Comparison of ENCODE assay signal across 8 mouse cellular contexts in the genomic region with DNA sequence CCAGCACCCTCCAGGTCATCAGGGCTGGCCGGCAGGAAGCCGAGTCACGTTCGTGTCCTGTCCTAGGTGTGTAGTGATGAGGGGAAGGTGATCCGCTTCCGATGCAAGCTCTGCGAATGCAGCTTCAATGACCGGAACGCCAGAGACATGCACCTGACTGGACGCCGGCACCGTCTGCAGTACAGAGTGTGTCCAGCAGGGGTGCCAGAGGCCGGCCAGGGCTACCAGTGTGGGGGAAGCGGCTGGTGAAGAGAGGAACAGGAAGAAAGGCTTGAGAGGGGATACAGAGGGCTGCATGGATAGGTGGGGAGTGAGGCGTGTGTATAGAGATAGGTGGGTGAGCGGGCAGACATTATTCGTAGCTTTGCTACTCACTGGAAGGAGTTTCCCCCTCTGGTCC. TPM values are rescaled to one million over a fixed set of nuclear protein-coding genes. Genes with fewer than 3 reads are reported as not detected.
A peak's percentile ranks its signal among the peaks of the same experiment; 100 is the strongest.
DNase-seq lines count a peak whose midpoint lies in the region; ATAC-seq lines count a peak whose summit lies in the region.

No protein-coding gene starts in this region.

- H3K4me3 ChIP-seq in heart, embryonic 11.5 days (ENCODE audit: low read depth, low read length) = no peak overlapping the region
- H3K4me3 ChIP-seq in intestine, embryonic 14.5 days (ENCODE audit: low read depth, low read length) = no peak overlapping the region
- no peak overlapping the region for H3K4me3 ChIP-seq in limb, embryonic 12.5 days (replicated peaks)
- no peak overlapping the region for H3K4me3 ChIP-seq in midbrain, embryonic 13.5 days (replicated peaks)

- H3K9me3 ChIP-seq in heart, embryonic 11.5 days (replicated peaks; ENCODE audit: control insufficient read depth, low read length) = no peaks in the 10 kb centered on the region
- H3K9me3 ChIP-seq in intestine, embryonic 14.5 days (ENCODE audit: control insufficient read depth, low read length) = no peaks in the 10 kb centered on the region
- H3K9me3 ChIP-seq in limb, embryonic 12.5 days = no peaks in the 10 kb centered on the region
- no peaks in the 10 kb centered on the region for H3K9me3 ChIP-seq in midbrain, embryonic 13.5 days

- WGBS in heart, embryonic 11.5 days (ENCODE audit: insufficient replicate concordance) = 15% methylated on average over 17 of the region's 17 CpGs
- 7% methylated on average over 17 of the region's 17 CpGs for WGBS in intestine, embryonic 14.5 days
- WGBS in limb, embryonic 12.5 days = 11% methylated on average over 17 of the region's 17 CpGs
- WGBS in midbrain, embryonic 13.5 days = 11% methylated on average over 17 of the region's 17 CpGs

- H3K36me3 ChIP-seq in heart, embryonic 11.5 days (ENCODE audit: control insufficient read depth, insufficient read depth, low read length) = no peaks in the 10 kb centered on the region
- H3K36me3 ChIP-seq in intestine, embryonic 14.5 days (ENCODE audit: control insufficient read depth, insufficient read depth, low read length) = no peaks in the 10 kb centered on the region
- H3K36me3 ChIP-seq in limb, embryonic 12.5 days = no peaks in the 10 kb centered on the region
- H3K36me3 ChIP-seq in midbrain, embryonic 13.5 days = peaks cover 15% of the 10 kb centered on the region; the same call in 1 of the 2 replicates

- no peak for ATAC-seq in heart, embryonic 11.5 days (replicated peaks; ENCODE audit: insufficient number of reproducible peaks, low FRiP score, low TSS enrichment)
- peak; percentile 61 for ATAC-seq in intestine, embryonic 14.5 days (replicated peaks; ENCODE audit: low FRiP score, low TSS enrichment, low read depth)
- peak; percentile 11 for ATAC-seq in limb, embryonic 12.5 days (ENCODE audit: insufficient number of reproducible peaks, insufficient read depth, low FRiP score, low TSS enrichment, low read depth)
- ATAC-seq in midbrain, embryonic 13.5 days = peak; percentile 75

- H3K4me1 ChIP-seq in heart, embryonic 11.5 days (ENCODE audit: control insufficient read depth, insufficient read depth, low read length) = peaks cover 5% of the 10 kb centered on the region
- H3K4me1 ChIP-seq in intestine, embryonic 14.5 days (replicated peaks; ENCODE audit: control insufficient read depth, insufficient read depth, low read length) = no peaks in the 10 kb centered on the region; the same call in 1 of the 2 replicates
- H3K4me1 ChIP-seq in limb, embryonic 12.5 days (replicated peaks) = peaks cover 16% of the 10 kb centered on the region; the same call in 1 of the 2 replicates
- peaks cover 7% of the 10 kb centered on the region for H3K4me1 ChIP-seq in midbrain, embryonic 13.5 days (replicated peaks)

- DNase-seq in heart, adult 18-20 months = peak; percentile 70 to 85
- peak; percentile 82 for DNase-seq in cerebellum, adult 9-11 months
- peak; percentile 77 for DNase-seq in gastrocnemius, adult 18-20 months (ENCODE audit: low spot score)
- peak; percentile 94 for DNase-seq in intestine, embryonic 14.5 days (ENCODE audit: low spot score)
- DNase-seq in spleen, postnatal 10 days (ENCODE audit: low spot score in 2 of 2) = peak; percentile 82 to 88

- H3K9ac ChIP-seq in heart, embryonic 11.5 days (ENCODE audit: low read depth, low read length) = no peak overlapping the region
- no peak overlapping the region for H3K9ac ChIP-seq in intestine, embryonic 14.5 days (ENCODE audit: low read length)
- no peak overlapping the region for H3K9ac ChIP-seq in limb, embryonic 12.5 days (replicated peaks)
- 0 out of 2 replicates have a peak overlapping the region, but pooled peaks have one; percentile 1 for H3K9ac ChIP-seq in midbrain, embryonic 13.5 days (replicated peaks)

- H3K27me3 ChIP-seq in heart, embryonic 11.5 days (ENCODE audit: control insufficient read depth, insufficient read depth, low read length) = peaks cover 37% of the 10 kb centered on the region
- peaks cover 17% of the 10 kb centered on the region for H3K27me3 ChIP-seq in intestine, embryonic 14.5 days (replicated peaks; ENCODE audit: control insufficient read depth, insufficient read depth, low read length)
- H3K27me3 ChIP-seq in limb, embryonic 12.5 days = peaks cover 55% of the 10 kb centered on the region
- peaks cover 46% of the 10 kb centered on the region for H3K27me3 ChIP-seq in midbrain, embryonic 13.5 days

- H3K4me2 ChIP-seq in heart, embryonic 11.5 days = no peak overlapping the region
- H3K4me2 ChIP-seq in intestine, embryonic 14.5 days (ENCODE audit: low read length) = no peak overlapping the region
- no peak overlapping the region for H3K4me2 ChIP-seq in limb, embryonic 12.5 days
- no peak overlapping the region for H3K4me2 ChIP-seq in midbrain, embryonic 13.5 days (replicated peaks)

- no peak overlapping the region for H3K27ac ChIP-seq in heart, embryonic 11.5 days (ENCODE audit: low read depth, low read length)
- H3K27ac ChIP-seq in intestine, embryonic 14.5 days (ENCODE audit: low read depth) = no peak overlapping the region
- H3K27ac ChIP-seq in limb, embryonic 12.5 days = no peak overlapping the region
- H3K27ac ChIP-seq in midbrain, embryonic 13.5 days = no peak overlapping the region

RNA-seq across cellular contexts. Expression of a gene that starts 8.1 kb away (rescaled TPM):
- total RNA-seq in heart, adult 18-20 months (2021) = under 1 TPM; 0.42 to 0.87 TPM
- polyA plus RNA-seq in heart, embryonic 11.5 days (2014; fragmentation: Nextera tagmentation; extraction: Ambion mirVana) = 1.0 and 1.7 TPM in 2 replicates
- not detected for total RNA-seq in gastrocnemius, adult 18-20 months (2021)
- polyA plus RNA-seq in intestine, embryonic 14.5 days (2014; fragmentation: Nextera tagmentation; extraction: Ambion mirVana) = 2.5 and 4.1 TPM in 2 replicates
- 4.2 and 4.9 TPM in 2 replicates for polyA plus RNA-seq in limb, embryonic 12.5 days (2016; fragmentation: Nextera tagmentation; extraction: Ambion mirVana)
- 7.2 and 8.8 TPM in 2 replicates for polyA plus RNA-seq in midbrain, embryonic 13.5 days (2015; fragmentation: Nextera tagmentation; extraction: Ambion mirVana)

RNA-seq across cellular contexts. Expression of a gene that starts 11.6 kb away (rescaled TPM):
- 1 to 10 TPM; 2.3 to 2.5 TPM for total RNA-seq in heart, adult 18-20 months (2021)
- polyA plus RNA-seq in heart, embryonic 11.5 days (2014; fragmentation: Nextera tagmentation; extraction: Ambion mirVana) = 2.3 and 3.7 TPM in 2 replicates
- 1 to 10 TPM; 1.9 to 2.7 TPM for total RNA-seq in gastrocnemius, adult 18-20 months (2021)
- 6.9 and 8.1 TPM in 2 replicates for polyA plus RNA-seq in intestine, embryonic 14.5 days (2014; fragmentation: Nextera tagmentation; extraction: Ambion mirVana)
- 9.9 and 12.1 TPM in 2 replicates for polyA plus RNA-seq in limb, embryonic 12.5 days (2016; fragmentation: Nextera tagmentation; extraction: Ambion mirVana)
- 16.5 and 19.7 TPM in 2 replicates for polyA plus RNA-seq in midbrain, embryonic 13.5 days (2015; fragmentation: Nextera tagmentation; extraction: Ambion mirVana)

RNA-seq across cellular contexts. Expression of a gene that starts 14.0 kb away (rescaled TPM):
- total RNA-seq in heart, adult 18-20 months (2021) = not detected
- 0.60 and 0.83 TPM in 2 replicates for polyA plus RNA-seq in heart, embryonic 11.5 days (2014; fragmentation: Nextera tagmentation; extraction: Ambion mirVana)
- not detected for total RNA-seq in gastrocnemius, adult 18-20 months (2021)
- 2.2 and 2.8 TPM in 2 replicates for polyA plus RNA-seq in intestine, embryonic 14.5 days (2014; fragmentation: Nextera tagmentation; extraction: Ambion mirVana)
- polyA plus RNA-seq in limb, embryonic 12.5 days (2016; fragmentation: Nextera tagmentation; extraction: Ambion mirVana) = 0.38 and 0.43 TPM in 2 replicates
- 66.0 and 77.3 TPM in 2 replicates for polyA plus RNA-seq in midbrain, embryonic 13.5 days (2015; fragmentation: Nextera tagmentation; extraction: Ambion mirVana)

RNA-seq across cellular contexts. Expression of a gene that starts 22.1 kb away (rescaled TPM):
- total RNA-seq in heart, adult 18-20 months (2021) = 10 to 100 TPM; 85.7 to 89.6 TPM
- polyA plus RNA-seq in heart, embryonic 11.5 days (2014; fragmentation: Nextera tagmentation; extraction: Ambion mirVana) = 247 and 257 TPM in 2 replicates
- 100 to 1,000 TPM; 106 to 116 TPM for total RNA-seq in gastrocnemius, adult 18-20 months (2021)
- 253 and 260 TPM in 2 replicates for polyA plus RNA-seq in intestine, embryonic 14.5 days (2014; fragmentation: Nextera tagmentation; extraction: Ambion mirVana)
- 207 and 217 TPM in 2 replicates for polyA plus RNA-seq in limb, embryonic 12.5 days (2016; fragmentation: Nextera tagmentation; extraction: Ambion mirVana)
- polyA plus RNA-seq in midbrain, embryonic 13.5 days (2015; fragmentation: Nextera tagmentation; extraction: Ambion mirVana) = 138 and 148 TPM in 2 replicates

RNA-seq across cellular contexts. Expression of a gene that starts 22.2 kb away (rescaled TPM):
- total RNA-seq in heart, adult 18-20 months (2021) = 100 to 1,000 TPM in 1 of 2 experiments, 10 to 100 TPM in 1; 85.9 to 110 TPM
- 41.2 and 44.1 TPM in 2 replicates for polyA plus RNA-seq in heart, embryonic 11.5 days (2014; fragmentation: Nextera tagmentation; extraction: Ambion mirVana)
- 100 to 1,000 TPM; 102 to 105 TPM for total RNA-seq in gastrocnemius, adult 18-20 months (2021)
- polyA plus RNA-seq in intestine, embryonic 14.5 days (2014; fragmentation: Nextera tagmentation; extraction: Ambion mirVana) = 51.0 and 51.7 TPM in 2 replicates
- 48.8 and 53.1 TPM in 2 replicates for polyA plus RNA-seq in limb, embryonic 12.5 days (2016; fragmentation: Nextera tagmentation; extraction: Ambion mirVana)
- polyA plus RNA-seq in midbrain, embryonic 13.5 days (2015; fragmentation: Nextera tagmentation; extraction: Ambion mirVana) = 27.9 and 30.8 TPM in 2 replicates

Comparison
In these comparisons a context has a peak if more than half of its experiments do, and no peak if none do; other contexts are left out.
1. RNA of a gene that starts 14.0 kb away (polyA plus RNA-seq): 66.0 to 77.3 TPM in midbrain, embryonic 13.5 days; 2.2 to 2.8 TPM in intestine, embryonic 14.5 days, 0.60 to 0.83 TPM in heart, embryonic 11.5 days and 0.38 to 0.43 TPM in limb, embryonic 12.5 days; every median in the first group is over 10 times any median in the second.
2. Peak in every context shown above with its lines, with median percentiles within 50 percentile points of each other: DNase-seq.